Mouse (Mus musculus): ENCODE results near the gene Iqschfp.

Iqschfp gene

GRCm38 (mm10) chr3:68593073-68593867 is 701.2 kb downstream of the Iqschfp start:
- no peak for DNase-seq (ENCODE audit: low read depth, low spot score)

GRCm38 (mm10) chr3:68595316-68595925 is 703.4 kb downstream of the Iqschfp start:
- DNase-seq (ENCODE audit: low read depth, low spot score) = no peak

GRCm38 (mm10) chr3:68596938-68597337 is 704.9 kb downstream of the Iqschfp start:
- DNase-seq (ENCODE audit: low read depth, low spot score) = no peak

GRCm38 (mm10) chr3:68602891-68603290 is 710.9 kb downstream of the Iqschfp start:
- DNase-seq (ENCODE audit: low read depth, low spot score) = peak; percentile 89

- no peak for DNase-seq (ENCODE audit: low read depth, low spot score)
These were observed 712.4 kb downstream of the Iqschfp start for GRCm38 (mm10) chr3:68604467-68604866.

- DNase-seq (ENCODE audit: low read depth, low spot score) = no peak
These were observed 712.9 kb downstream of the Iqschfp start for GRCm38 (mm10) chr3:68604962-68605361.

- no peak for DNase-seq (ENCODE audit: low read depth, low spot score)
These were observed 714.0 kb downstream of the Iqschfp start for GRCm38 (mm10) chr3:68605942-68606603.

- DNase-seq (ENCODE audit: low read depth, low spot score) = no peak
These were observed 714.7 kb downstream of the Iqschfp start for GRCm38 (mm10) chr3:68606730-68607129.

GRCm38 (mm10) chr3:68607336-68607735 is 715.3 kb downstream of the Iqschfp start:
- no peak for DNase-seq (ENCODE audit: low read depth, low spot score)

- peak; percentile 63 for DNase-seq (ENCODE audit: low read depth, low spot score)
These were observed 716.9 kb downstream of the Iqschfp start for GRCm38 (mm10) chr3:68608848-68609497.

- peak; percentile 80 for DNase-seq (ENCODE audit: low read depth, low spot score)
These were observed 718.0 kb downstream of the Iqschfp start for GRCm38 (mm10) chr3:68610011-68610410.

GRCm38 (mm10) chr3:68610598-68611261 is 718.7 kb downstream of the Iqschfp start:
- DNase-seq (ENCODE audit: low read depth, low spot score) = no peak

GRCm38 (mm10) chr3:68615042-68615810 is 723.2 kb downstream of the Iqschfp start:
- no peak for DNase-seq (ENCODE audit: low read depth, low spot score)

- DNase-seq (ENCODE audit: low read depth, low spot score) = no peak
These were observed 724.3 kb downstream of the Iqschfp start for GRCm38 (mm10) chr3:68616363-68616762.

GRCm38 (mm10) chr3:68617708-68618107 is 725.7 kb downstream of the Iqschfp start:
- DNase-seq (ENCODE audit: low read depth, low spot score) = no peak

GRCm38 (mm10) chr3:68619097-68619496 is 727.1 kb downstream of the Iqschfp start:
- no peak for DNase-seq (ENCODE audit: low read depth, low spot score)

- DNase-seq (ENCODE audit: low read depth, low spot score) = no peak
These were observed 729.9 kb downstream of the Iqschfp start for GRCm38 (mm10) chr3:68621971-68622370.

- no peak for DNase-seq (ENCODE audit: low read depth, low spot score)
These were observed 731.0 kb downstream of the Iqschfp start for GRCm38 (mm10) chr3:68623036-68623435.

GRCm38 (mm10) chr3:68624471-68624870 is 732.4 kb downstream of the Iqschfp start:
- no peak for DNase-seq (ENCODE audit: low read depth, low spot score)

GRCm38 (mm10) chr3:68630261-68630660 is 738.2 kb downstream of the Iqschfp start:
- DNase-seq (ENCODE audit: low read depth, low spot score) = no peak

GRCm38 (mm10) chr3:68630821-68631220 is 738.8 kb downstream of the Iqschfp start:
- DNase-seq (ENCODE audit: low read depth, low spot score) = no peak
